ENCODE assay signal across 16 mouse cellular contexts in genomic region chr5:35395566-35396440, GRCm38 (mm10). TPM values are rescaled to one million over a fixed set of nuclear protein-coding genes. Genes with fewer than 3 reads are reported as not detected.
A peak's percentile ranks its signal among the peaks of the same experiment; 100 is the strongest.
DNase-seq lines count a peak whose midpoint lies in the region; ATAC-seq and TF ChIP-seq lines count a peak whose summit lies in the region.
"Had no signal": no experiment of that assay in that cellular context is flagged by ENCODE, and none has a peak within 500 bp of the region (broad histone marks: within the 10 kb centered on the region; RNA-seq: fewer than 3 reads in every experiment).

No protein-coding gene starts in this region.

- no peaks in the 10 kb centered on the region for H3K36me3 ChIP-seq in heart, embryonic 13.5 days
- H3K36me3 ChIP-seq in liver, adult 2 months (ENCODE audit: control insufficient read depth, insufficient read depth, low read length): no peaks in the 10 kb centered on the region
- no peaks in the 10 kb centered on the region for H3K36me3 ChIP-seq in intestine, postnatal 0 days (ENCODE audit: control insufficient read depth, insufficient read depth)
- H3K36me3 ChIP-seq: forebrain, embryonic 12.5 days had no signal

- H3K27me3 ChIP-seq in heart, embryonic 13.5 days (replicated peaks): peaks cover 98% of the 10 kb centered on the region
- peaks cover 35% of the 10 kb centered on the region for H3K27me3 ChIP-seq in liver, adult 2 months (ENCODE audit: control insufficient read depth, insufficient read depth, low read length)
- peaks cover 94% of the 10 kb centered on the region for H3K27me3 ChIP-seq in intestine, postnatal 0 days (replicated peaks; ENCODE audit: control insufficient read depth, insufficient read depth, low read length)

- H3K9ac ChIP-seq in heart, embryonic 13.5 days: no peak overlapping the region
- H3K9ac ChIP-seq in liver, adult 2 months (ENCODE audit: low read depth, low read length): no peak overlapping the region
- no peak overlapping the region for H3K9ac ChIP-seq in intestine, postnatal 0 days (ENCODE audit: low read depth, low read length)
- H3K9ac ChIP-seq: forebrain, embryonic 12.5 days had no signal

- H3K4me1 ChIP-seq in heart, embryonic 13.5 days: peaks cover 21% of the 10 kb centered on the region
- H3K4me1 ChIP-seq in liver, adult 2 months (ENCODE audit: control insufficient read depth, insufficient read depth, low read length): peaks cover 5% of the 10 kb centered on the region
- H3K4me1 ChIP-seq in bone marrow macrophage, adult 2 months (ENCODE audit: control insufficient read depth, insufficient read depth, low read length): no peaks in the 10 kb centered on the region
- no peaks in the 10 kb centered on the region for H3K4me1 ChIP-seq in intestine, postnatal 0 days (replicated peaks; ENCODE audit: control insufficient read depth, insufficient read depth, low read length)

- no peak for DNase-seq in heart, postnatal 36 days
- DNase-seq in liver, adult 2 months (ENCODE audit: extremely low read depth, low read depth, low spot score): peak; percentile 45
- no peak for DNase-seq in liver
- no peak for DNase-seq in urinary bladder, postnatal 4 days (ENCODE audit: low spot score in 2 of 2)
- no peak for DNase-seq in adrenal gland, adult 18-20 months (ENCODE audit: low spot score in 2 of 2)
- DNase-seq: adrenal gland, postnatal 25 days; cerebellum, adult 11-12 months; gastrocnemius, postnatal 10 days; midbrain, embryonic 14.5 days; right cerebral cortex, postnatal 4 days had no signal

- TF ChIP-seq POLR2A in liver, adult 2 months (IDR thresholded peaks at IDR 0.05; ENCODE audit: extremely low read depth, insufficient read depth, low read length): no peak
- no peak for TF ChIP-seq POLR2A in bone marrow macrophage, adult 2 months (IDR thresholded peaks at IDR 0.05; ENCODE audit: borderline replicate concordance, low read depth, low read length)

- 4% methylated on average over 9 of the region's 9 CpGs for WGBS in heart, embryonic 13.5 days
- 14% methylated on average over 9 of the region's 9 CpGs for WGBS in liver, adult 2 months
- WGBS in intestine, postnatal 0 days: 7% methylated on average over 9 of the region's 9 CpGs

- H3K4me2 ChIP-seq in heart, embryonic 13.5 days: 0 out of 2 replicates have a peak overlapping the region, but pooled peaks have one; percentile 5
- H3K4me2 ChIP-seq in intestine, postnatal 0 days (replicated peaks; ENCODE audit: low read depth): 0 out of 2 replicates have a peak overlapping the region, but pooled peaks have one; percentile 18
- H3K4me2 ChIP-seq: forebrain, embryonic 12.5 days had no signal

- intact Hi-C loops in heart, postnatal 36 days (cut with DNase I): no loop called here

- no peaks in the 10 kb centered on the region for H3K9me3 ChIP-seq in heart, embryonic 13.5 days
- H3K9me3 ChIP-seq in intestine, postnatal 0 days (ENCODE audit: control insufficient read depth): no peaks in the 10 kb centered on the region
- H3K9me3 ChIP-seq: forebrain, embryonic 12.5 days had no signal

- ATAC-seq in heart, embryonic 13.5 days (ENCODE audit: extremely low read depth, insufficient number of reproducible peaks, low FRiP score, low TSS enrichment): no peak
- ATAC-seq in intestine, postnatal 0 days: no peak

- no peaks in the 10 kb centered on the region for H3K79me2 ChIP-seq in liver, adult 2 months (ENCODE audit: control insufficient read depth, insufficient read depth, low read length)

- no peak overlapping the region for H3K27ac ChIP-seq in heart, embryonic 13.5 days (replicated peaks)
- H3K27ac ChIP-seq in liver, adult 2 months (replicated peaks; ENCODE audit: insufficient read depth, low read depth, low read length): no peak overlapping the region
- no peak overlapping the region for H3K27ac ChIP-seq in bone marrow macrophage, adult 2 months (ENCODE audit: insufficient read depth, low read depth, low read length)
- no peak overlapping the region for H3K27ac ChIP-seq in intestine, postnatal 0 days (ENCODE audit: low read depth, low read length)
- H3K27ac ChIP-seq: forebrain, embryonic 12.5 days; layer of hippocampus, adult 2 months had no signal

- TF ChIP-seq CTCF in liver, adult 2 months (IDR thresholded peaks at IDR 0.05; ENCODE audit: low read depth, low read length): no peak
- no peak for TF ChIP-seq CTCF in bone marrow macrophage, adult 2 months (IDR thresholded peaks at IDR 0.05; ENCODE audit: low read depth, low read length)
- no peak for TF ChIP-seq CTCF in intestine, postnatal 0 days (IDR thresholded peaks at IDR 0.05; ENCODE audit: low read depth)

- peak overlapping the region; percentile 20 for H3K4me3 ChIP-seq in heart, embryonic 13.5 days
- H3K4me3 ChIP-seq in liver, adult 2 months (ENCODE audit: insufficient read depth, low read depth, low read length): no peak overlapping the region
- 0 out of 2 replicates have a peak overlapping the region, but pooled peaks have one; percentile 13 for H3K4me3 ChIP-seq in bone marrow macrophage, adult 2 months (ENCODE audit: insufficient read depth, low read length)
- H3K4me3 ChIP-seq in intestine, postnatal 0 days (ENCODE audit: low read depth, low read length): peak overlapping the region; percentile 6; the same call in 1 of the 2 replicates
- H3K4me3 ChIP-seq: forebrain, embryonic 12.5 days; layer of hippocampus, adult 2 months had no signal

RNA-seq across cellular contexts. Expression of gene Hmx1, which starts 6.9 kb away (rescaled TPM):
- polyA plus RNA-seq in heart, embryonic 13.5 days (2015; fragmentation: Nextera tagmentation; extraction: Ambion mirVana): 0.13 TPM in 1 of 2 replicates, not detected in the other
- total RNA-seq in heart, postnatal 36 days (2021): not detected
- total RNA-seq in liver, adult 2 months (2014; rRNA removed): not detected in 2 replicates
- polyA plus RNA-seq in liver, adult 2 months (2012; rRNA removed): not detected in 2 replicates
- polyA plus RNA-seq in bone marrow macrophage, adult 2 months (2012; ENCODE audit: insufficient read depth, insufficient read length, missing spikeins): not detected in 2 replicates
- not detected in 2 replicates for polyA plus RNA-seq in intestine, postnatal 0 days (2015; fragmentation: Nextera tagmentation; extraction: Ambion mirVana)
- not detected for total RNA-seq in adrenal gland, adult 18-20 months (2021)
- total RNA-seq: adrenal gland, postnatal 25 days; gastrocnemius, postnatal 10 days; layer of hippocampus, adult 2 months had no signal
- polyA plus RNA-seq: liver, embryonic 16.5 days; midbrain, embryonic 14.5 days had no signal
